Mouse (Mus musculus): Measurements from ENCODE around the gene Lgmn. TPM values are rescaled to one million over a fixed set of nuclear protein-coding genes. Genes with fewer than 3 reads are reported as not detected.

Gene Lgmn
- total and polyA plus RNA-seq, 3 experiments: 38.5 to 49.9 (median 42.6) TPM

DNA sequence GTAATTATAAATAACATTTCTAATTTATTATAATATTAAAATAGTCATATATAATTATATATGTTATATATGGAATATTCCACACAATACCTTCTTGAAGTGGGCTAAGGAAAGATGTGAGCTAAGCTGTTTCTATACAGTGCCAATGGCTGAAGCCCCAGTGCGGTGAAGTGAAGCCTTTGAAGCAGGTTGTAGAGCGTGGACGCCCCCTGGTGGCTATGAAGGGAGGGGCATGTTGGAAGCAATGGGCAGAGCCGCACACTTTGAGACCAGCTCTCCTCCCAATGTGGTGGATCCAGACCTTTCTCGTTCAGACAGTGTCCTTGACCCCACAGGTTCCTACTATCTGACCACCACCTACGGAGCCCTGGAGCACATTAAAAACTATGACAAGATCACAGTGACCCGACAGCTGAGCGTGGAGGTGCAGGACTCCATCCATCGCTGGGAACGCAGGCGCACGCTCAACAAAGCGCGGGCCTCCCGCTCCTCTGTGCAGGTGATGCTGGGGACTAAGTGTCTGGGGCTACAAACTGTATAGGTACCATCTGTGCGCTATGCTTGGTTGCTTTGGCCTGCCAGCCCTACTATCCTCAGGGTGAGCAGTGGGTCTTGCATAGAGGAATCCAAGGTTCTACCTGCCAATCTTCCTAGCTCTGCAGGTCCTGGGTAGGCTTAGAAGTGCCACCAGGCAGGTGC lies 52.2 kb downstream of the Lgmn start:
- H3K9me3 ChIP-seq (replicated peaks; ENCODE audit: low read length): peaks cover 4% of the 10 kb centered on the region
- dilution Hi-C loops (cut with MboI; ENCODE audit: extremely low pct_ligation_motif_present, extremely low pct_unique_long_range_greater_than_20kb, low sequenced_read_pairs): no loop called here
- 0 out of 2 replicates have a peak, but pooled peaks have one; percentile 31 for TF ChIP-seq POLR2A (IDR thresholded peaks at IDR 0.05; ENCODE audit: low read depth, low read length)
- peak; percentile 96 for TF ChIP-seq SMC3 (IDR thresholded peaks at IDR 0.05; ENCODE audit: low read depth, low read length)
- peak; percentile 81 for TF ChIP-seq ZC3H11A (IDR thresholded peaks at IDR 0.05; ENCODE audit: low read depth, low read length)
- no peak; the same call in none of the 2 replicates for TF ChIP-seq RAD21 (IDR thresholded peaks at IDR 0.05; ENCODE audit: low read depth, low read length)
- no peak for TF ChIP-seq MYC (IDR thresholded peaks at IDR 0.05; ENCODE audit: low read depth, low read length)
- peak; percentile 89 to 96; a peak in 3 of 4 replicates for TF ChIP-seq CTCF (conservative IDR thresholded peaks at IDR 0.05 in 1 of 2, IDR thresholded peaks at IDR 0.05 in 1 of 2; ENCODE audit: low read depth in 2 of 2, low read length in 2 of 2)
- H3K4me2 ChIP-seq (ENCODE audit: insufficient read depth, low read depth, poor library complexity, severe bottlenecking): no peak overlapping the region
- H3K27ac ChIP-seq (ENCODE audit: insufficient read depth, low read depth): no peak overlapping the region
- no peaks in the 10 kb centered on the region for H3K27me3 ChIP-seq (replicated peaks)
- no peak overlapping the region for H3K9ac ChIP-seq (ENCODE audit: insufficient read depth, low read depth)
- peaks cover 16 to 21% of the 10 kb centered on the region in 2 experiments for H3K4me1 ChIP-seq (ENCODE audit: control insufficient read depth in 1 of 2, insufficient read depth in 2 of 2)
- no peak overlapping the region for H3K4me3 ChIP-seq (replicated peaks in 1 of 3; ENCODE audit: low read depth in 2 of 3, low read length in 2 of 3, poor library complexity in 1 of 3)
- in situ Hi-C loops (cut with MboI; ENCODE audit: low pct_ligation_motif_present, low pct_unique_long_range_greater_than_20kb, low sequenced_read_pairs): loop anchor here (10.0 kb wide), 2 partner anchors 53 to 403 kb away; no protein-coding TSS in a partner anchor
- peak; percentile 84 for DNase-seq (ENCODE audit: extremely low read depth)
- peaks cover 55 to 80% of the 10 kb centered on the region in 2 experiments for H3K36me3 ChIP-seq (replicated peaks in 1 of 2; ENCODE audit: control insufficient read depth in 1 of 2, insufficient read depth in 1 of 2, low read length in 1 of 2)
- no peaks in the 10 kb centered on the region for H3K79me2 ChIP-seq (replicated peaks; ENCODE audit: control insufficient read depth, extremely low read depth, insufficient read depth, poor library complexity, severe bottlenecking)

- dilution Hi-C loops (cut with MboI; ENCODE audit: extremely low pct_ligation_motif_present, extremely low pct_unique_long_range_greater_than_20kb, low sequenced_read_pairs) (no loop called here), in situ Hi-C loops (cut with MboI; ENCODE audit: low pct_ligation_motif_present, low pct_unique_long_range_greater_than_20kb, low sequenced_read_pairs) (loop anchor here (5.0 to 10.0 kb wide), 4 partner anchors 50 to 400 kb away; partner anchors contain the start of gene Rin3)
- peaks cover 6% of the 10 kb centered on the region for H3K9me3 ChIP-seq (replicated peaks; ENCODE audit: low read length)
- H3K4me2 ChIP-seq (ENCODE audit: insufficient read depth, low read depth, poor library complexity, severe bottlenecking): no peak overlapping the region
- peak; percentile 91 to 97 for TF ChIP-seq CTCF (conservative IDR thresholded peaks at IDR 0.05 in 1 of 2, IDR thresholded peaks at IDR 0.05 in 1 of 2; ENCODE audit: low read depth in 2 of 2, low read length in 2 of 2)
- no peak for TF ChIP-seq BHLHE40 (IDR thresholded peaks at IDR 0.05; ENCODE audit: low read depth, low read length)
- TF ChIP-seq MAX (IDR thresholded peaks at IDR 0.05; ENCODE audit: low read length): peak; percentile 52
- TF ChIP-seq JUND (conservative IDR thresholded peaks at IDR 0.05; ENCODE audit: low read depth, low read length): no peak
- TF ChIP-seq MAZ (IDR thresholded peaks at IDR 0.05; ENCODE audit: low read depth, low read length): no peak
- TF ChIP-seq HCFC1 (IDR thresholded peaks at IDR 0.05; ENCODE audit: low read depth, low read length): no peak
- TF ChIP-seq UBTF (IDR thresholded peaks at IDR 0.05; ENCODE audit: low read depth, low read length): no peak
- TF ChIP-seq CHD2 (IDR thresholded peaks at IDR 0.05; ENCODE audit: low read length): no peak
- peak; percentile 61 for TF ChIP-seq ZC3H11A (IDR thresholded peaks at IDR 0.05; ENCODE audit: low read depth, low read length)
- TF ChIP-seq MAFK (IDR thresholded peaks at IDR 0.05; ENCODE audit: insufficient replicate concordance, low read length): no peak
- TF ChIP-seq MXI1 (IDR thresholded peaks at IDR 0.05; ENCODE audit: low read depth, low read length): 0 out of 2 replicates have a peak, but pooled peaks have one; percentile 43
- TF ChIP-seq CHD1 (IDR thresholded peaks at IDR 0.05; ENCODE audit: low read depth, low read length): no peak
- peak; percentile 98 for TF ChIP-seq RAD21 (IDR thresholded peaks at IDR 0.05; ENCODE audit: low read depth, low read length)
- no peak for TF ChIP-seq JUN (IDR thresholded peaks at IDR 0.05; ENCODE audit: insufficient read depth, low read depth, low read length)
- 0 out of 2 replicates have a peak, but pooled peaks have one; percentile 43 for TF ChIP-seq IRF4 (IDR thresholded peaks at IDR 0.05; ENCODE audit: low read depth, low read length)
- peak; percentile 78 for TF ChIP-seq MYC (IDR thresholded peaks at IDR 0.05; ENCODE audit: low read depth, low read length)
- TF ChIP-seq MEF2A (IDR thresholded peaks at IDR 0.05; ENCODE audit: borderline replicate concordance, low read depth, low read length): peak; percentile 26; the same call in 1 of the 2 replicates
- no peak for TF ChIP-seq KAT2A (IDR thresholded peaks at IDR 0.05; ENCODE audit: insufficient replicate concordance, low read length)
- no peak for TF ChIP-seq POLR2AphosphoS2 (IDR thresholded peaks at IDR 0.05; ENCODE audit: low read depth, low read length)
- TF ChIP-seq ELF1 (IDR thresholded peaks at IDR 0.05; ENCODE audit: low read depth, low read length): no peak
- TF ChIP-seq SMC3 (IDR thresholded peaks at IDR 0.05; ENCODE audit: low read depth, low read length): peak; percentile 89
- no peak for TF ChIP-seq PAX5 (IDR thresholded peaks at IDR 0.05; ENCODE audit: low read length)
- TF ChIP-seq ZKSCAN1 (IDR thresholded peaks at IDR 0.05; ENCODE audit: borderline replicate concordance, low read depth, low read length): no peak
- no peak for TF ChIP-seq ZMIZ1 (IDR thresholded peaks at IDR 0.05; ENCODE audit: low read depth, low read length)
- peak; percentile 23; the same call in 1 of the 2 replicates for TF ChIP-seq NRF1 (IDR thresholded peaks at IDR 0.05; ENCODE audit: low read depth, low read length)
- TF ChIP-seq TBP (conservative IDR thresholded peaks at IDR 0.05; ENCODE audit: low read depth, low read length): no peak
- H3K27me3 ChIP-seq (replicated peaks): no peaks in the 10 kb centered on the region
- DNase-seq (ENCODE audit: extremely low read depth): peak; percentile 62
- H3K36me3 ChIP-seq (replicated peaks in 1 of 2; ENCODE audit: control insufficient read depth in 1 of 2, insufficient read depth in 1 of 2, low read length in 1 of 2): peaks cover 45 to 78% of the 10 kb centered on the region in 2 experiments
- no peak overlapping the region for H3K9ac ChIP-seq (ENCODE audit: insufficient read depth, low read depth)
- H3K79me2 ChIP-seq (replicated peaks; ENCODE audit: control insufficient read depth, extremely low read depth, insufficient read depth, poor library complexity, severe bottlenecking): no peaks in the 10 kb centered on the region
- H3K4me1 ChIP-seq (ENCODE audit: control insufficient read depth in 1 of 2, insufficient read depth in 2 of 2): peaks cover 26 to 41% of the 10 kb centered on the region in 2 experiments
- H3K27ac ChIP-seq (ENCODE audit: insufficient read depth, low read depth): no peak overlapping the region
- no peak overlapping the region for H3K4me3 ChIP-seq (replicated peaks in 1 of 3; ENCODE audit: low read depth in 2 of 3, low read length in 2 of 3, poor library complexity in 1 of 3)
Measured at GRCm38 (mm10) chr12:102384819-102385218, 54.8 kb downstream of the Lgmn start.

All from CH12.LX (cell line).